Mouse (Mus musculus): ENCODE data around the gene Gadd45b. TPM values are rescaled to one million over a fixed set of nuclear protein-coding genes. Genes with fewer than 3 reads are reported as not detected.
A peak's percentile ranks its signal among the peaks of the same experiment; 100 is the strongest.

Gadd45b gene
- polyA plus RNA-seq, 1 experiment from 2014 or later = 1.6 TPM

GRCm38 (mm10) chr10:80952449-80952848 is 22.6 kb downstream of the Gadd45b start:
- Histone ChIP-seq H3K27me3 (replicated peaks) (peaks cover 12% of the 10 kb centered on the region), H3K4me2 (no peak overlapping the region), H3K36me3 (no peaks in the 10 kb centered on the region), H3K27ac (no peak overlapping the region), H3K4me1 (peaks cover 33% of the 10 kb centered on the region), H3K9ac (no peak overlapping the region), H3K9me3 (replicated peaks) (no peaks in the 10 kb centered on the region), H3K4me3 (no peak overlapping the region)
- no peak for ATAC-seq
- WGBS (ENCODE audit: insufficient replicate concordance) = 53% methylated on average over 15 of the region's 15 CpGs

- H3K27ac ChIP-seq = no peak overlapping the region
- H3K9me3 ChIP-seq (replicated peaks) = no peaks in the 10 kb centered on the region
- peaks cover 12% of the 10 kb centered on the region for H3K27me3 ChIP-seq (replicated peaks)
- H3K4me1 ChIP-seq = peaks cover 13% of the 10 kb centered on the region
- 78% methylated on average over 13 of the region's 13 CpGs for WGBS (ENCODE audit: insufficient replicate concordance)
- no peaks in the 10 kb centered on the region for H3K36me3 ChIP-seq
- no peak for ATAC-seq
- no peak overlapping the region for H3K4me2 ChIP-seq
- no peak overlapping the region for H3K9ac ChIP-seq
- no peak overlapping the region for H3K4me3 ChIP-seq
Observed at GRCm38 (mm10) chr10:80954415-80954814, 24.5 kb downstream of the Gadd45b start.

- H3K4me2 ChIP-seq = no peak overlapping the region
- no peak overlapping the region for H3K9ac ChIP-seq
- H3K4me1 ChIP-seq = peaks cover 9% of the 10 kb centered on the region
- 56% methylated on average over 6 of the region's 6 CpGs for WGBS (ENCODE audit: insufficient replicate concordance)
- no peak for ATAC-seq
- no peak overlapping the region for H3K27ac ChIP-seq
- no peaks in the 10 kb centered on the region for H3K36me3 ChIP-seq
- no peaks in the 10 kb centered on the region for H3K9me3 ChIP-seq (replicated peaks)
- no peak overlapping the region for H3K4me3 ChIP-seq
- H3K27me3 ChIP-seq (replicated peaks) = peaks cover 10% of the 10 kb centered on the region
Observed at GRCm38 (mm10) chr10:80954843-80955242, 25.0 kb downstream of the Gadd45b start.

- Histone ChIP-seq H3K4me2 (no peak overlapping the region), H3K27ac (no peak overlapping the region), H3K27me3 (replicated peaks) (peaks cover 6% of the 10 kb centered on the region), H3K9ac (no peak overlapping the region), H3K9me3 (replicated peaks) (no peaks in the 10 kb centered on the region), H3K4me1 (peaks cover 2% of the 10 kb centered on the region), H3K36me3 (no peaks in the 10 kb centered on the region), H3K4me3 (no peak overlapping the region)
- WGBS (ENCODE audit: insufficient replicate concordance) = 22% methylated on average over 9 of the region's 9 CpGs
- no peak for ATAC-seq
Observed at GRCm38 (mm10) chr10:80955536-80955935, 25.7 kb downstream of the Gadd45b start.

- ATAC-seq = no peak
- H3K27ac ChIP-seq = no peak overlapping the region
Observed at GRCm38 (mm10) chr10:80956385-80956784, 26.5 kb downstream of the Gadd45b start.

GRCm38 (mm10) chr10:80956901-80957300 is 27.0 kb downstream of the Gadd45b start:
- no peak overlapping the region for H3K4me2 ChIP-seq
- no peak for ATAC-seq
- no peaks in the 10 kb centered on the region for H3K36me3 ChIP-seq
- 65% methylated on average over 6 of the region's 6 CpGs for WGBS (ENCODE audit: insufficient replicate concordance)
- peaks cover 7% of the 10 kb centered on the region; the same call in 1 of the 2 replicates for H3K27me3 ChIP-seq (replicated peaks)
- H3K27ac ChIP-seq = no peak overlapping the region
- no peaks in the 10 kb centered on the region for H3K9me3 ChIP-seq (replicated peaks)
- H3K4me3 ChIP-seq = no peak overlapping the region
- peaks cover 12% of the 10 kb centered on the region for H3K4me1 ChIP-seq
- no peak overlapping the region for H3K9ac ChIP-seq

More at GRCm38 (mm10) chr10:80956385-80956784, 26.5 kb downstream of the Gadd45b start:
- no peak overlapping the region for H3K4me2 ChIP-seq
- 83% methylated on average over 8 of the region's 8 CpGs for WGBS (ENCODE audit: insufficient replicate concordance)
- no peak overlapping the region for H3K4me3 ChIP-seq
- H3K9ac ChIP-seq = no peak overlapping the region
- peaks cover 7% of the 10 kb centered on the region; the same call in 1 of the 2 replicates for H3K27me3 ChIP-seq (replicated peaks)
- peaks cover 7% of the 10 kb centered on the region for H3K4me1 ChIP-seq
- no peaks in the 10 kb centered on the region for H3K36me3 ChIP-seq
- H3K9me3 ChIP-seq (replicated peaks) = no peaks in the 10 kb centered on the region

- H3K36me3 ChIP-seq = no peaks in the 10 kb centered on the region
- H3K4me1 ChIP-seq = peaks cover 18% of the 10 kb centered on the region
- no peaks in the 10 kb centered on the region for H3K9me3 ChIP-seq (replicated peaks)
- H3K4me2 ChIP-seq = no peak overlapping the region
- H3K9ac ChIP-seq = no peak overlapping the region
- WGBS (ENCODE audit: insufficient replicate concordance) = 56% methylated on average over 4 of the region's 4 CpGs
- H3K4me3 ChIP-seq = no peak overlapping the region
- H3K27ac ChIP-seq = no peak overlapping the region
- H3K27me3 ChIP-seq (replicated peaks) = peaks cover 7% of the 10 kb centered on the region; the same call in 1 of the 2 replicates
- no peak for ATAC-seq
Observed at GRCm38 (mm10) chr10:80957791-80958190, 27.9 kb downstream of the Gadd45b start.

- H3K9me3 ChIP-seq (replicated peaks) = no peaks in the 10 kb centered on the region
- ATAC-seq = no peak
- H3K27ac ChIP-seq = no peak overlapping the region
- H3K4me2 ChIP-seq = no peak overlapping the region
- H3K36me3 ChIP-seq = no peaks in the 10 kb centered on the region
- 66% methylated on average over 5 of the region's 5 CpGs for WGBS (ENCODE audit: insufficient replicate concordance)
- peaks cover 31% of the 10 kb centered on the region for H3K4me1 ChIP-seq
- no peak overlapping the region for H3K4me3 ChIP-seq
- H3K9ac ChIP-seq = no peak overlapping the region
- H3K27me3 ChIP-seq (replicated peaks) = peaks cover 7% of the 10 kb centered on the region; the same call in 1 of the 2 replicates
Observed at GRCm38 (mm10) chr10:80958979-80959637, 29.2 kb downstream of the Gadd45b start.

GRCm38 (mm10) chr10:80960551-80961508 is 31.0 kb downstream of the Gadd45b start:
- no peaks in the 10 kb centered on the region for H3K36me3 ChIP-seq
- H3K27me3 ChIP-seq (replicated peaks) = peaks cover 7% of the 10 kb centered on the region; the same call in 1 of the 2 replicates
- no peak for ATAC-seq
- H3K27ac ChIP-seq = peak overlapping the region; percentile 65; the same call in 1 of the 2 replicates
- H3K4me2 ChIP-seq = peak overlapping the region; percentile 14; the same call in 1 of the 2 replicates
- peaks cover 37% of the 10 kb centered on the region for H3K4me1 ChIP-seq
- no peaks in the 10 kb centered on the region for H3K9me3 ChIP-seq (replicated peaks)
- 19% methylated on average over 16 of the region's 16 CpGs for WGBS (ENCODE audit: insufficient replicate concordance)
- no peak overlapping the region for H3K4me3 ChIP-seq
- no peak overlapping the region for H3K9ac ChIP-seq

GRCm38 (mm10) chr10:80962051-80962472 is 32.2 kb downstream of the Gadd45b start:
- Histone ChIP-seq H3K4me2 (no peak overlapping the region), H3K9ac (no peak overlapping the region), H3K4me1 (peaks cover 37% of the 10 kb centered on the region), H3K36me3 (no peaks in the 10 kb centered on the region), H3K9me3 (replicated peaks) (no peaks in the 10 kb centered on the region), H3K27me3 (replicated peaks) (peaks cover 7% of the 10 kb centered on the region; the same call in 1 of the 2 replicates), H3K4me3 (no peak overlapping the region), H3K27ac (peak overlapping the region; percentile 65; the same call in 1 of the 2 replicates)
- WGBS (ENCODE audit: insufficient replicate concordance) = 62% methylated on average over 10 of the region's 10 CpGs
- no peak for ATAC-seq

- ATAC-seq = no peak
- Histone ChIP-seq H3K4me1 (peaks cover 37% of the 10 kb centered on the region), H3K27me3 (replicated peaks) (peaks cover 7% of the 10 kb centered on the region; the same call in 1 of the 2 replicates), H3K4me3 (no peak overlapping the region), H3K36me3 (no peaks in the 10 kb centered on the region), H3K27ac (peak overlapping the region; percentile 65; the same call in 1 of the 2 replicates), H3K9me3 (replicated peaks) (no peaks in the 10 kb centered on the region), H3K9ac (no peak overlapping the region), H3K4me2 (no peak overlapping the region)
- 62% methylated on average over 5 of the region's 5 CpGs for whole genome bisulfite sequencing (ENCODE audit: insufficient replicate concordance)
Observed at GRCm38 (mm10) chr10:80962585-80962984, 32.7 kb downstream of the Gadd45b start.

Measured in liver, embryonic 12.5 days (tissue).